Mouse (Mus musculus) liver, embryonic 13.5 days (tissue): Measurements from ENCODE around the gene Sar1a. TPM values are rescaled to one million over a fixed set of nuclear protein-coding genes. Genes with fewer than 3 reads are reported as not detected.

Experiments used
- ATAC-seq: fragments of 200-750 bp; cut with Nextera tagmentation; 2 replicates; pipeline ENCODE4 v1.8.0; 2017; ENCODE audit warnings: low read depth, mild to moderate bottlenecking, moderate number of reproducible peaks, moderate library complexity
- DNase-seq: peaks from one replicate; pipeline ENCODE4 v3.0.0; 2022
- H3K27ac ChIP-seq: fragments of 300-500 bp; sonication (generic); 2 replicates; pipeline ENCODE4 v1.5.1; 2015; ENCODE audit warnings: moderate library complexity, mild to moderate bottlenecking, inconsistent platforms
- H3K27me3 ChIP-seq: fragments of 300-500 bp; sonication (generic); 2 replicates; pipeline ENCODE4 v1.6.1; 2015; ENCODE audit warnings: mild to moderate bottlenecking, inconsistent platforms
- H3K36me3 ChIP-seq: fragments of 300-500 bp; sonication (generic); 2 replicates; pipeline ENCODE4 v1.6.1; 2015; ENCODE audit warnings: mild to moderate bottlenecking, inconsistent platforms
- H3K4me1 ChIP-seq: fragments of 300-500 bp; sonication (generic); replicated peaks from 2 replicates; pipeline ENCODE4 v1.6.1; 2015; ENCODE audit warnings: inconsistent platforms
- H3K4me2 ChIP-seq: fragments of 300-500 bp; sonication (generic); 2 replicates; pipeline ENCODE4 v1.6.1; 2015; ENCODE audit warnings: inconsistent platforms, mild to moderate bottlenecking, moderate library complexity
- H3K4me3 ChIP-seq: fragments of 300-500 bp; sonication (generic); replicated peaks from 2 replicates; pipeline ENCODE4 v1.5.1; 2015; ENCODE audit warnings: mild to moderate bottlenecking, inconsistent platforms
- H3K9ac ChIP-seq: fragments of 300-500 bp; sonication (generic); 2 replicates; pipeline ENCODE4 v1.6.1; 2015; ENCODE audit warnings: mild to moderate bottlenecking, inconsistent platforms
- H3K9me3 ChIP-seq: fragments of 300-500 bp; sonication (generic); replicated peaks from 2 replicates; pipeline ENCODE4 v1.6.1; 2016; ENCODE audit warnings: inconsistent platforms
- WGBS: fragments of 180-500 bp; shearing (Covaris S2); methylation state at CpG from one replicate; pipeline ENCODE4 v1.1.7; 2015; ENCODE audit not compliant: insufficient replicate concordance; 5-methylcytosine and 5-hydroxymethylcytosine counted together
- polyA plus RNA-seq: library from polyadenylated mRNA; unstranded; fragments of >200 nt; fragmentation: Nextera tagmentation; extraction: Ambion mirVana; gene quantifications from 2 replicates; pipeline ENCODE4 v1.2.1, GENCODE M21; 2015

The Sar1a gene
- polyA plus RNA-seq, 1 experiment from 2014 or later = 89.1 TPM

DNA sequence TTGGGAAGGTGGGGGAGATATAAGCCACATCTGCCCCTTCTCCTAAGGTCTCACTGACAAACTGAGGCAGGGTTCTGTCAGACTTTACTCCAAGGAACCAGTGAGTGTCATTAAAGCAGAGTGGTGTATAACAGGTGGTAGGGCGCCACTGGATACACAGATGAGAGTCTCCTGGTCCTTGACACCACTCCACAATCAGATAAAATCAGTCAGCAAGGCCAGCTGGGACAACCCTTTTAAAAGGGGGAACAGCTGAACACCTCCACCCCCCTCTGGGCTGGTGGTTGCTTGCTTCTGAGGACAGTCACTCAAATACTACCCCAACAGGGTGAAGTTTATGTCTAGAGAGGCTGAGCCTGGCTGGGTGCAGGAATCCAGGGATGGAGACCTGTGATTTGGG lies 57.4 kb downstream of the Sar1a start:
- Histone ChIP-seq H3K9me3 (no peaks in the 10 kb centered on the region), H3K27ac (no peak overlapping the region), H3K9ac (no peak overlapping the region), H3K4me3 (no peak overlapping the region), H3K4me2 (no peak overlapping the region), H3K27me3 (no peaks in the 10 kb centered on the region), H3K36me3 (0 out of 2 replicates have a peak, but pooled peaks cover under 1% of the 10 kb centered on the region), H3K4me1 (no peaks in the 10 kb centered on the region)
- ATAC-seq = no peak
- 80% methylated on average over 1 of the region's 1 CpGs for WGBS
- no peak for DNase-seq

DNA sequence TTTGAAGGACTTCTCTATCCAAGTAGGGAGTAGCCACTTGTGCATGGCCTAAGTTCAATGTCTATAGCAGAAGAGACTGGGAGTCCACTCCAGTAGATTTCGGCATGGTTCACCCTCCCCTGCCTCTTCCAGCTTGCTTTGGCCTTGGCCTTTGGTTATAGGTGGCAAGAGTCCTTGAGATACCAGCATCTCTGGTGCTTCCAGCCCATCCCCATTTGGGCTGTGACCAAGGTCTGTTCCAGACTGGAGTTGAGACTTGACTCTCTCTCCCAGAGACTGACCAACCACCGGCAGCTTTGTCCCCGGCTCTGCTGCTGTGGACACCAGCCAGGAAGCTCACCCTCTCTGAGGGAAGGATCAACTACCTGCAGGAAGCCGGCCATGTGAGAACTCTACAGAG lies 58.0 kb downstream of the Sar1a start:
- 77% methylated on average over 4 of the region's 4 CpGs for WGBS
- Histone ChIP-seq H3K36me3 (0 out of 2 replicates have a peak, but pooled peaks cover 2% of the 10 kb centered on the region), H3K4me1 (no peaks in the 10 kb centered on the region), H3K4me3 (no peak overlapping the region), H3K9ac (no peak overlapping the region), H3K4me2 (no peak overlapping the region), H3K9me3 (no peaks in the 10 kb centered on the region), H3K27me3 (no peaks in the 10 kb centered on the region), H3K27ac (no peak overlapping the region)
- no peak for ATAC-seq
- no peak for DNase-seq

DNA sequence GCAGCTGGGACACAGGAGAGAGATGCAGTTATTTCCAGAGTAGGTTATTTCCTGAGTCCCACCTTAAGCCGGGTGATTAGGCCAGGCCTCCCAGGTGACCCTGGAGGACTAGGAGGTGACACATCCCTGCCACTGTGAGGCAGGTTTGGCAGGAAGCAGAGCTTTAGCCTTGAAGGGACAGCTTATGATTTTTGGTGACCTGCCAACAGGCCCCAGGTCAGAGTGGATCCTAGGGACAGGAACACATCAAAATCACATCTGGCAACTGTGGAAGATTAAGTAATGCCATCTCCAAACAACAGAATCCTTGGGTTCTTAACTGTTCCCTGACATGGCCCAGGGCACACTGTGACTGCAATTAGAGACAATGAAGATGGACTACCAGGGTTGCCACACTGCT lies 61.2 kb downstream of the Sar1a start:
- Histone ChIP-seq H3K9ac (no peak overlapping the region), H3K36me3 (peaks cover 9% of the 10 kb centered on the region), H3K27ac (no peak overlapping the region), H3K4me1 (no peaks in the 10 kb centered on the region), H3K4me2 (no peak overlapping the region), H3K9me3 (no peaks in the 10 kb centered on the region), H3K4me3 (no peak overlapping the region), H3K27me3 (no peaks in the 10 kb centered on the region)
- WGBS = 71% methylated on average over 1 of the region's 1 CpGs
- no peak for ATAC-seq
- no peak for DNase-seq

DNA sequence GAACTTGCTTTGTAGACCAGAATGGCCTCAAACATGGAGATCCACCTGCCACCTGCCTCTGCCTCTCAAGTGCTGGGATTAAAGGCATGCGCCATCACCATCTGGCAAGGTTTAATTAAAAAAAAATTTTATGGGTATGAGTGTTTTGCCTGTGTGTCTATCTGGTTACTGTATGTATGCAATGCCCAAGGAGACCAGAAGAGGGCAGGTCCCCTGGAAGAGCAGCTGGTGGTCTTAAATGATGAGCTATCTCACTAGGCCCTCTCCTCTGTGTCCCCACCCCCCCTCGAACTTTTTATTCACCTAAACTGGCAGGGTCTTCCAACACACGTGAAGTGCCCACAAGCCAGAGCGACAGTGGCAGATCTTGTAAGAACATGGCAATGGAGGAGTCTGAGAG lies 61.8 kb downstream of the Sar1a start:
- no peak overlapping the region for H3K4me3 ChIP-seq
- no peak for DNase-seq
- no peaks in the 10 kb centered on the region for H3K9me3 ChIP-seq
- 54% methylated on average over 4 of the region's 4 CpGs for WGBS
- no peaks in the 10 kb centered on the region for H3K27me3 ChIP-seq
- H3K4me1 ChIP-seq = no peaks in the 10 kb centered on the region
- no peak overlapping the region for H3K4me2 ChIP-seq
- no peak overlapping the region for H3K9ac ChIP-seq
- no peak for ATAC-seq
- H3K36me3 ChIP-seq = peaks cover 9% of the 10 kb centered on the region
- H3K27ac ChIP-seq = no peak overlapping the region

DNA sequence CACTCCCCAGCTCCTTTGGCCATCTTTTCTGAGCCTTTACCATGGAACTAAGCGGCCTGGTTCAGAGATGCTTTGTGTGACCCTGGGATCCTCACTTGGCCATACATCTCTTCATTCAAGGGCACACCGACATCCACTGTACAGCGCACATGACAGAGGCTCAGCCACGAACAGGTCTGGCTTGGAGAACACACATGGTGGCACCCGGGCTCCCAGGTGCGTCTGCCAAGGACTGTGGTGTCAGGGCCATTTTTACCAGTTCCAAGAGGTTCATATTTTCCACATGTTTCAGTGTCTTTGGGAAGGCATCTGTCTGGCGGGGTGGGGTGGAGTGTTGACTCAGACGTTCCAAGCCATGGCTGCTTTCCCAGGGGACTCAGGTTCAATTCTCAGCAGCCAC lies 62.2 kb downstream of the Sar1a start:
- Histone ChIP-seq H3K36me3 (peaks cover 11% of the 10 kb centered on the region), H3K9ac (no peak overlapping the region), H3K9me3 (no peaks in the 10 kb centered on the region), H3K4me2 (no peak overlapping the region), H3K27ac (no peak overlapping the region), H3K4me3 (no peak overlapping the region), H3K4me1 (no peaks in the 10 kb centered on the region), H3K27me3 (no peaks in the 10 kb centered on the region)
- WGBS = 80% methylated on average over 8 of the region's 8 CpGs
- DNase-seq (no peak), ATAC-seq (no peak)

Other genes with a start within 250 kb of the Sar1a start
- 47.4 and 50.8 TPM in 2 replicates for gene Eif4ebp2, start 227.6 kb upstream of the Sar1a start, polyA plus RNA-seq
- 7.8 and 8.1 TPM in 2 replicates for gene Lrrc20, start 204.5 kb upstream of the Sar1a start, polyA plus RNA-seq
- 0.02 TPM in 1 of 2 replicates, not detected in the other for gene Npffr1, start 84.8 kb upstream of the Sar1a start, polyA plus RNA-seq
- 140 and 158 TPM in 2 replicates for gene Ppa1, start 31.7 kb upstream of the Sar1a start, polyA plus RNA-seq
- gene Tysnd1, start 15.2 kb downstream of the Sar1a start, polyA plus RNA-seq = 19.2 and 19.6 TPM in 2 replicates
- gene Aifm2, start 35.0 kb downstream of the Sar1a start, polyA plus RNA-seq = 3.0 and 3.1 TPM in 2 replicates
- 6.4 and 6.8 TPM in 2 replicates for gene H2afy2, start 103.8 kb downstream of the Sar1a start, polyA plus RNA-seq